Mouse (Mus musculus) CH12.LX (cell line): ENCODE measurements around the gene Thbs4. TPM values are rescaled to one million over a fixed set of nuclear protein-coding genes. Genes with fewer than 3 reads are reported as not detected.

ENCODE experiments used
- DNase-seq: peaks from one replicate; pipeline ENCODE4 v3.0.0-alpha.2; 2013; ENCODE audit errors: extremely low read depth
- H3K27ac ChIP-seq: 2 replicates; pipeline ENCODE4 v1.5.1; 2012; ENCODE audit warnings: low read depth, mild to moderate bottlenecking, control low read depth, moderate library complexity; ENCODE audit not compliant: insufficient read depth
- H3K27me3 ChIP-seq: replicated peaks from 2 replicates; pipeline ENCODE3; 2012; ENCODE audit warnings: inconsistent platforms
- H3K36me3 ChIP-seq, 2 experiments: replicated peaks in 1 of 2; 2 replicates each; pipeline versions ENCODE3 to v1.6.1; 2012; ENCODE audit warnings: inconsistent platforms in 1 of 2, low read length in 1 of 2, mild to moderate bottlenecking in 1 of 2, mixed read lengths in 1 of 2, moderate library complexity in 1 of 2; ENCODE audit not compliant: control insufficient read depth in 1 of 2, insufficient read depth in 1 of 2
- H3K4me1 ChIP-seq, 2 experiments: 2 replicates each; pipeline ENCODE4 v1.6.1; 2012; ENCODE audit warnings: inconsistent platforms in 1 of 2, moderate library complexity in 1 of 2; ENCODE audit not compliant: insufficient read depth in 2 of 2, control insufficient read depth in 1 of 2
- H3K4me2 ChIP-seq: 2 replicates; pipeline ENCODE4 v1.6.1; 2012; ENCODE audit warnings: low read depth, mild to moderate bottlenecking, control low read depth; ENCODE audit not compliant: poor library complexity, insufficient read depth, severe bottlenecking
- H3K4me3 ChIP-seq, 3 experiments: fragments of 150-350 bp in 1 of 3; sonication (generic) in 1 of 3; replicated peaks in 1 of 3; 2 replicates each; pipeline versions ENCODE3 to v1.5.1; 2011 to 2012; ENCODE audit warnings: low read depth in 2 of 3, low read length in 2 of 3, mild to moderate bottlenecking in 2 of 3, moderate library complexity in 2 of 3, control low read depth in 1 of 3, improper control_type of control experiment in 1 of 3, inconsistent platforms in 1 of 3, mixed read lengths in 1 of 3; ENCODE audit not compliant: poor library complexity in 1 of 3
- H3K79me2 ChIP-seq: replicated peaks from 2 replicates; pipeline ENCODE4 v1.6.1; 2012; ENCODE audit warnings: mild to moderate bottlenecking, moderate library complexity; ENCODE audit not compliant: control insufficient read depth, poor library complexity, insufficient read depth, severe bottlenecking; ENCODE audit errors: extremely low read depth
- H3K9ac ChIP-seq: 2 replicates; pipeline ENCODE4 v1.6.1; 2012; ENCODE audit warnings: low read depth, mild to moderate bottlenecking, control low read depth, moderate library complexity; ENCODE audit not compliant: insufficient read depth
- H3K9me3 ChIP-seq: replicated peaks from 2 replicates; pipeline ENCODE3; 2012; ENCODE audit warnings: low read length, inconsistent platforms, mixed read lengths
- BHLHE40 ChIP-seq: IDR thresholded peaks from 2 replicates; pipeline ENCODE4 v1.6.1; 2011; ENCODE audit warnings: mild to moderate bottlenecking, low read depth, low read length, improper control_type of control experiment
- CHD1 ChIP-seq: IDR thresholded peaks from 2 replicates; pipeline ENCODE4 v1.6.1; 2012; ENCODE audit warnings: low read depth, low read length, improper control_type of control experiment, inconsistent platforms
- CTCF ChIP-seq, 2 experiments: IDR thresholded peaks in 1 of 2; conservative IDR thresholded peaks in 1 of 2; 2 replicates each; pipeline ENCODE4 v1.5.1; 2011 to 2012; ENCODE audit warnings: low read depth in 2 of 2, low read length in 2 of 2, improper control_type of control experiment in 1 of 2, inconsistent platforms in 1 of 2, mild to moderate bottlenecking in 1 of 2, moderate library complexity in 1 of 2
- ETS1 ChIP-seq: conservative IDR thresholded peaks from 2 replicates; pipeline ENCODE4 v1.6.1; 2012; ENCODE audit warnings: low read depth, mild to moderate bottlenecking, inconsistent platforms, low read length, improper control_type of control experiment, moderate library complexity
- JUND ChIP-seq: conservative IDR thresholded peaks from 2 replicates; pipeline ENCODE4 v1.6.1; 2011; ENCODE audit warnings: low read depth, low read length, improper control_type of control experiment
- KAT2A ChIP-seq: IDR thresholded peaks from 2 replicates; pipeline ENCODE4 v1.6.1; 2012; ENCODE audit warnings: low read length, improper control_type of control experiment, inconsistent platforms; ENCODE audit not compliant: insufficient replicate concordance
- MAFK ChIP-seq: IDR thresholded peaks from 2 replicates; pipeline ENCODE4 v1.6.1; 2011; ENCODE audit warnings: low read length, improper control_type of control experiment; ENCODE audit not compliant: insufficient replicate concordance
- MAX ChIP-seq: IDR thresholded peaks from 2 replicates; pipeline ENCODE4 v1.6.1; 2011; ENCODE audit warnings: low read length, improper control_type of control experiment
- MAZ ChIP-seq: IDR thresholded peaks from 2 replicates; pipeline ENCODE4 v1.6.1; 2012; ENCODE audit warnings: low read depth, mild to moderate bottlenecking, inconsistent platforms, low read length, improper control_type of control experiment, moderate library complexity
- MXI1 ChIP-seq: IDR thresholded peaks from 2 replicates; pipeline ENCODE4 v1.6.1; 2011; ENCODE audit warnings: mild to moderate bottlenecking, low read depth, low read length, improper control_type of control experiment
- NRF1 ChIP-seq: IDR thresholded peaks from 2 replicates; pipeline ENCODE4 v1.6.1; 2014; ENCODE audit warnings: low read depth, mild to moderate bottlenecking, inconsistent platforms, low read length, improper control_type of control experiment, moderate library complexity
- PAX5 ChIP-seq: IDR thresholded peaks from 2 replicates; pipeline ENCODE4 v1.6.1; 2012; ENCODE audit warnings: low read length, inconsistent platforms, mixed read lengths
- POLR2A ChIP-seq: IDR thresholded peaks from 2 replicates; pipeline ENCODE4 v1.6.1; 2011; ENCODE audit warnings: low read depth, mild to moderate bottlenecking, improper control_type of control experiment, low read length
- POLR2AphosphoS2 ChIP-seq: IDR thresholded peaks from 2 replicates; pipeline ENCODE4 v1.6.1; 2011; ENCODE audit warnings: low read depth, low read length, improper control_type of control experiment
- SIN3A ChIP-seq: IDR thresholded peaks from 2 replicates; pipeline ENCODE4 v1.6.1; 2012; ENCODE audit warnings: low read length, improper control_type of control experiment, inconsistent platforms
- TBP ChIP-seq: conservative IDR thresholded peaks from 2 replicates; pipeline ENCODE4 v1.6.1; 2011; ENCODE audit warnings: low read depth, low read length, improper control_type of control experiment
- USF1 ChIP-seq: IDR thresholded peaks from 2 replicates; pipeline ENCODE4 v1.6.1; 2014; ENCODE audit warnings: low read depth, mild to moderate bottlenecking, inconsistent platforms, low read length, improper control_type of control experiment
- ZC3H11A ChIP-seq: IDR thresholded peaks from 2 replicates; pipeline ENCODE4 v1.6.1; 2012; ENCODE audit warnings: low read depth, mild to moderate bottlenecking, inconsistent platforms, low read length, improper control_type of control experiment
- ZMIZ1 ChIP-seq: IDR thresholded peaks from 2 replicates; pipeline ENCODE4 v1.6.1; 2012; ENCODE audit warnings: low read depth, mild to moderate bottlenecking, inconsistent platforms, low read length, improper control_type of control experiment
- ZNF384 ChIP-seq: IDR thresholded peaks from 2 replicates; pipeline ENCODE4 v1.6.1; 2012; ENCODE audit warnings: low read depth, low read length, improper control_type of control experiment, inconsistent platforms
- dilution Hi-C: fragments of 300-500 bp; cut with MboI; formaldehyde crosslinking; loops from 2 replicates; pipeline ENCODE4 v1.14.3; 2020; ENCODE audit warnings: low sequenced_read_pairs; ENCODE audit not compliant: extremely low pct_unique_long_range_greater_than_20kb, extremely low pct_ligation_motif_present
- in situ Hi-C: fragments of 300-500 bp; cut with MboI; formaldehyde crosslinking; loops from 3 replicates; pipeline ENCODE4 v1.14.3; 2019; ENCODE audit warnings: low sequenced_read_pairs, low pct_ligation_motif_present, low pct_unique_long_range_greater_than_20kb, mixed read lengths
- polyA plus RNA-seq: library from polyadenylated mRNA; unstranded; fragments of >175 nt; gene quantifications from 2 replicates; pipeline ENCODE4 v1.2.1, GENCODE M21; 2012; ENCODE audit warnings: low read depth; ENCODE audit not compliant: insufficient read length
- total RNA-seq, 2 experiments: library from RNA; depleted of rRNA; stranded (reverse); fragments of 300-350 nt in 1 of 2; fragments of >200 nt in 1 of 2; gene quantifications; 2 replicates each; pipeline ENCODE4 v1.2.3; 2012 to 2014

Thbs4 gene
- total and polyA plus RNA-seq, 3 experiments, result not detected

GRCm38 (mm10) chr13:92755036-92755435 lies 39.6 kb downstream of the Thbs4 start:
- H3K9me3 ChIP-seq, result no peaks in the 10 kb centered on the region
- no peaks in the 10 kb centered on the region for H3K27me3 ChIP-seq
- in situ Hi-C loops (loop anchor here (10.0 to 25.0 kb wide), 5 partner anchors 210 to 957 kb away; no protein-coding TSS in a partner anchor), dilution Hi-C loops (no loop called here)
- no peak overlapping the region for H3K4me2 ChIP-seq
- no peaks in the 10 kb centered on the region for H3K79me2 ChIP-seq
- H3K4me1 ChIP-seq, result peaks cover 2 to 3% of the 10 kb centered on the region in 2 experiments; a peak in 2 of 4 replicates
- no peak overlapping the region for H3K4me3 ChIP-seq
- no peaks in the 10 kb centered on the region for H3K36me3 ChIP-seq
- no peak overlapping the region for H3K9ac ChIP-seq
- TF ChIP-seq TBP (no peak), ZNF384 (no peak), MAZ (no peak), SIN3A (no peak), CHD1 (no peak), CTCF (conservative IDR thresholded peaks at IDR 0.05 in 1 of 2, IDR thresholded peaks at IDR 0.05 in 1 of 2; ENCODE audit: low read depth in 2 of 2, low read length in 2 of 2) (no peak)
- DNase-seq, result no peak
- H3K27ac ChIP-seq, result no peak overlapping the region

GRCm38 (mm10) chr13:92753676-92754075 lies 40.9 kb downstream of the Thbs4 start:
- dilution Hi-C loops, result no loop called here
- peaks cover 2 to 3% of the 10 kb centered on the region in 2 experiments; a peak in 2 of 4 replicates for H3K4me1 ChIP-seq
- TF ChIP-seq KAT2A (no peak), JUND (no peak), ZMIZ1 (no peak), MAFK (no peak), ETS1 (no peak), BHLHE40 (no peak), MAX (no peak), ZC3H11A (no peak), POLR2AphosphoS2 (no peak), MXI1 (no peak), POLR2A (no peak), USF1 (no peak), SIN3A (no peak), NRF1 (no peak), PAX5 (no peak)
- no peak overlapping the region for H3K4me3 ChIP-seq
- H3K79me2 ChIP-seq, result no peaks in the 10 kb centered on the region
- no peak overlapping the region for H3K4me2 ChIP-seq
- no peaks in the 10 kb centered on the region for H3K36me3 ChIP-seq
- no peaks in the 10 kb centered on the region for H3K27me3 ChIP-seq
- no peaks in the 10 kb centered on the region for H3K9me3 ChIP-seq
- DNase-seq, result no peak
- no peak overlapping the region for H3K9ac ChIP-seq
- no peak overlapping the region for H3K27ac ChIP-seq
- in situ Hi-C loops, result loop anchor here (10.0 to 25.0 kb wide), 5 partner anchors 211 to 959 kb away; no protein-coding TSS in a partner anchor
